Mouse (Mus musculus): Measurements from ENCODE around the gene Lrfn2.

The Lrfn2 gene

DNA sequence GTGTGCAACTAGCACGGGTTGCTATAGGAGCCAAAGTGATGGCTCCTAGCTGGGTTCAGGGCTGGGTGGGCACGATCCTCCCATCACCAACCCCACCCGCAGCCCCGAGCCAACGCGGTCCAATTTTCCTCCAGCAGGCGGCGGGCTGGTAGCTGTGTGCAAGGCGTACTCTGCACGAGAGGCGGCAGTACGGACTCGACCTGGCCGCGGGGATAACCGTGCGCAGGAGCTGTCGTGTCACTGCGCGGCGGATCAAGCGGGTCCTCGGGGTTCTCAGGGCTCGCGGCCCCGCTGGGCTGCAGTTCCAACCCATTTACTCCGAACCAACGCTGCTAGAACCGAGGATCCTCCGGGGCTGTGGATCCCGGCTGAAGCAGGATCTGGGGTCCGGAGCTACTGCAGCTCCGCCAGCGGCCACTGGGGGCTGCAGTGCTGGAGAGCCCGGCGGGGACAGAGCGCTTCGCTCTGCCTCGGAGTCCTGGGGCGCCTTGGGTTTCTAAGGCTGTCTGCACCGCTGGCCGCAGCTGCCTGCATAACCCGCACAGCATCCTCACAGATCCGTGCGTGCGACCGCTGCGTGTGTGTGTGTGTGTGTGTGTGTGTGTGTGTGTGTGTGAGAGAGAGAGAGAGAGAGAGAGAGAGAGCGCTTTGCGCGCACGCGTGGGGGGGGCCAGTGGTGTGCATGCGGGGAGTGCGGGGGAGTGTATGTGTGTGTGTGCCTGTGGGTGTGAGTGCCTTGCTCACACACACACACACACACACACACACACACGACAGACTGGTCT is at the start of gene Lrfn2:
Gene Lrfn2, plus strand, starts transcription at position 759 of the 785 bp plus-strand sequence.
- DNase-seq, result peak; percentile 89 to 90

DNA sequence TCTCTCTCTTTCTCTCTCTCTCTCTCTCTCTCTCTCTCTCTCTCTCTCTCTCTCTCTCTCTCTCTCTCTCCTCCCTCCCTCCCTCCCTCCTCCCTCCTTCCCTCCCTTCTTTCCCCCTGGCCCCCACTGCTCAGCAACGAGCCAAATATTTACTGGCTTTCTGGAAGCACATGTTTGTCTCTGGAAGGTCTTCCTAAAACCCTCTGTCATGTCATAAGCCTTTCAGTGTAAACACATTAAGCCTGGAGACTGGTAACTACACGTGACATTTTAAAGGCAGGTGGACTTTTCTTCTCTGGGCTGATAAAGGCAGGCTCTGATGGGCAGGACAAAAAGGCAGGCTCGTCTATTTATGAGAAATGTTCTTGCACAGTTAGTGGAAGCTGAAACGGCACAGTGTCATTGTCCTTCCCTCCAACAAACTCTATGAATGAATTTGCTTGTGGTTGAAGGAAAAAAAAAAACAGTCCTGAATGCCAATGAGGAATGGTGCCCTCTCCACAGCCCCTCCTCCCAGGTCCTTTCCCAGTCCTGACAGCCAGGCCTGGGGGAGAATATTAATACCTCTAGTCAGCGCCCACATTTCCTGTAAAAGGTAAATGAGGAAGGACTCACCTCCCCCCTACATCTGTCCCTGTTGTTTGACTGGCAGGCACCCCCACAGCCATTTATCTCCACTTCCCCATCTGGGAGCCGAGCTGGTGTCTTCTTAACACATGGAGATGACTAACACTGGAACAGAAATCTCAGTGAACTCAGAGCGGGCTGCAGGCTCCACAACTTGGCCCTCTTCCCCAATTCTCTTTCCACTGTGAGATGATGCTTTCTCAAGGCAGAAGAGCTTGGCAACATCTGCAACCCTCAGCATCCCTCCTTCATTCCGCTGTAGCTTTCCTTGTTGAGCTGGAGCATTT is 44.5 kb upstream of the Lrfn2 start:
- DNase-seq, result no peak

DNA sequence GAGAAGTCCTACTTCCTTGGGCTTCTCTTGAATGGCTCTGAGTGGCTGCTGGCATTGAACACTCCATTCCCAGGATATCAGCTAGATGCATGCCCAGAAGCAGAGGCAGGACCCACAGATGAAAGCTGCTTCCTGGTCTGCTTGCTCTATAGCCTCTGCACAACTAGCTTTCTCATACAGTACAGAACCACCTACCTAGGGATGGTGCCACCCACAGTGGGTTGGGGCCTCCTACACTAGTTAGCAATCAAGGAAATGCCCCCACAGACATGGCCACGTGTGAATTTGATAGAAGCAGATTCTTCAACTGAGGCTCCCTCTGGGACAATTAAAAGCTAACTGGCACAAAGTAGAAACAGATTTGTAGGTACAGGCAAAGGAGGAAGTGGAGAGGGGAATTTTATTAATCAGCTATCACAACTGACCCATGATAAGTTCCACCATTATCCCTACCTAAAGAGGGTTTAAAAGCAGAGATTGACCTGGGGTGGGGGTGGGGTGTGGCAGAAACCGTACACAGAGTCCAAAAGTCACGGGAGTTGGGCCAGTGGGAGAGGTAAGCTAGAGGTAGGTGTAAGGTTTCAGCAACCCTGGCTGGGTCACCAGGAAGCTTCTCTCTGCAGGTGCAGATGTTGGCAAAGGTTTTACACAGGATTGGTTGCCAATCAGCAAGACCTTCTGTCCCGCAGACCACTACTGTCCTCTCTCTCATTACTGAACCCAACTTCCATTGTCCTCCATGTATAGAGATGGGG is 26.7 kb upstream of the Lrfn2 start:
- DNase-seq, result no peak

DNA sequence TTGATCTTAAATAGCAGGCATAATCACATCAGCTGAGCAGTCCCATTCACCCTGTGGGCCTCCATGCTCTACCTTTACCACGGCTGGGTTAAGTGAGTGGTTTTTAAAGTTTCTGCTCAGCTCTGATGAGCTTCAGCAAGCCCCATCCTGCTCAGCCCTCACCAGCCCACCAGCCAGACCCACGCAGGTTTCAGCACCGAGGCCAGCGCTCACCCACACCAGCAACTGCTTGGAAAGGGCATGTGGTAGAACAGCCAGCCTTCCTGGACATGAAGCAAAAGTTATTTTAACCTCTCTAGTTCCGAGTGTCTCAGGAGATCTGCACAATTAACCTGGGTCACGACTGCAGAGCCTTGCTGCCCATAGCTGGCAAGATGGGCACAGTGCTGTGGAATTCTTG is 18.7 kb upstream of the Lrfn2 start:
- no peak for DNase-seq

DNA sequence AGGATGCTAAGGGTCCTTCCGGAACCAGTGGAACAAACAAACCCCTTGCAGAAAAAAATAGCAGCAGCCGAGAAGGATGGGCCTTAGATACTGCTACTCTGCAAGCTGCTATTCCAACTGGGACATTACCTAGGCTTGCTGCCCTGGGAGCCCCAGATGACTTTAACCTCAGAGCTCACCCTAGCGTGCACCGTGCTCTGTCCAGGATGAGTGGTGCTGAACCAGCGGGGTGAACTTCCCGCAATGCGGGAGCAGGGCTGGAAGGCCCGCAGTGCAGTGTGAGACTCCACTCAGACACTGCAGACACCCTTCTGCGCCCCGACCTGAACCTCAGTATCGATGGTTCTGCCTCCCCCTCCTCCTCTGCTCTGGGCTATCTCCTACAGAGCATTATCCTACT is 14.8 kb upstream of the Lrfn2 start:
- DNase-seq, result no peak

DNA sequence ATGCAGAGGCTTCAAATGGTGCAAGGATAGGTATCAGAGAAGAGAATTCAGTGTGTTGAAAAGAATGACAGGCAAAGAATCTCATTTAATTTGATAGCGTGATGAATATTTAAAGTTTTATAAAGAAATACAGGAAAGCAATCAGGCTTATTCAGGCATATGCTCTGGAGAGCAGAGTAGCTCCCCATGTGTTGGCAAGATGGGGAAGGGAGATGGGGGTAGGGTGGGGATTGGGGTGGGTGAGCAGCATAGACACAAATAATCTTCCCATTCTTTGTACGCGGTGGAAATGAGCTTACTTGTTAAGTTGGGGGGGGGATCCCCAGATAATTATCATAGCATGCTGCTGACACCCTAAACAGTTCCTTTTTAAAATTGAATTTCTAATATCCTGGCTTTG is 13.7 kb upstream of the Lrfn2 start:
- DNase-seq, result no peak

DNA sequence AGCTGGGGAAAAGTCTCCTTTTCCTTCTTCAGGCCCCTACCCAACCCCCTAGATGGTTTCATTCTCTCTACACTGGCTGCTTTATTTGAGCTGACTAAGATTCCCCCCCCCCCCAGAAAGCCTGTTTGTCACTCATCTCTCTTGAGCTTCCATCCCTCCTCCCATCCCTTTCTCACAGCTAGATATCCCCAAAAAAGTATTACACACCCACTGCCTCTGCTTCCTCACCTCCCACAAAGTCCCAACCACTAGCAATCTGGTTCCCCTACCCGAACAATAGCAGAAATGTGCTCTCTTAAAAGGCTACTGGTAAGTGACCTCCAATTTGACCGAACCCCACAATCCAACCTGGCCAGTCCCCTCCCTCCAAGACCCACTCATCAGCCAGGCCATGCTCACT is 9.3 kb upstream of the Lrfn2 start:
- no peak for DNase-seq

DNA sequence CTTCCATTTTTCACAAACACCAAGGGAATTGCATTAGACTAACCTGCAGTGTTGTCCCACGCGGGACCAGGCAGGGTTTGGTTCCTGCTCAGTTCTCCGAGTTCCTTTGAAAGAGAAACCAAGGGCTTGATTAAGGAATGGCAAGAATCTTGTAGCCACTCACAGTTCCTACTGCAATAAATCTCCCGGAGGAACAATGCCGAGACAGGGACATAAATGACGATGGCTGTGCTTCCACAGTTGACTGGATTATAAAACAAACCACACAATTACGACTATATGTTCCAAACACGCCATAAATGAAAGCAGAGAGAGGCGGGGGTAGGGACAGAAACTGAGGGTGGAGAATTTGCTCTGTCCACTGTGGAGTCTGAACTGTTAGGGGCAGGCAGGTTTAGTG is 6.8 kb upstream of the Lrfn2 start:
- no peak for DNase-seq

DNA sequence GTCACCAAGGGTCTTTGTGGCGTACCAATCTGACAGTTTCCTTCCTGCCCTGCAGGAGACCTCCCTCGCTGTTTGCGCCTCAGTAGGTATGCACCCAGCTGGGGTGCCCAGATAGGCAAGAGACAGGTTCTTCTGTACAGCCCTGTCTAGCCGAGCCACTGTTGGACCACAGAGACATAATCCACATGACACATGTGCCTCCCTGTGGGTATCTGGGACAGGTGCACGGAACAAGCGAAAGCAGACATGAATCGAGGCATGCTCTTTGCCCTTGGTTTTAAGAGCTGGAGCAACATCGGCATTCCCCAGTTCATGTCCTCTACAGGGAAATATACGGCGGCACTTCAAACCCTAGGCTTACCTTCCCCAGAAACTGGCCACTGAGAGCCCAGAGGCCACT is 1.2 kb upstream of the Lrfn2 start:
- peak in 1 of 2 experiments; percentile 21 for DNase-seq

DNA sequence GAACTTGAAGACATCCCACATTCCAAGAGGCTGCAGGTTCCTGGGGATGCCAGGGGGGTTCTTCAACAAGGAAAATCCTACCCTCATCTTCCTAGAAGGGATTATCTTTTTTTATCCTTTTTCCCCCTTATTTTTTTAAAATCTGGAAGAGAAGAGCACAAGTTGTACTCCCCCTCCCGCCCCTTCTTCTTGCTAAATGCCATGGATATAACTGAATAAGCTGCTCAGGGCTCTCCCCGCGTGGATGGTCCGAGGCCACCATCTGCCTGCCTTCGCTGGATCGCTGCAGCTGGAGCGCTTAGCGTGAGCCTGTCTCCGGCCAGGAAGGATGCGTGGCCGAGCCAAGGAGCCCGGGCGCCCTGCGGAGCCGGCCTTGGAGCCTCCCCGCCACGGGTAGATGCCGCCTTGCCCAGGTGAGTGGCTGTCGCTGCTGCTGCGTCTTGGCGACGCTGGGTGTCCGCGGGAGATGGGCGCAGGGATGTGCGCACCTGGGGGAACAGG is 277 bp downstream of the Lrfn2 start:
- DNase-seq, result peak; percentile 29 to 41

DNA sequence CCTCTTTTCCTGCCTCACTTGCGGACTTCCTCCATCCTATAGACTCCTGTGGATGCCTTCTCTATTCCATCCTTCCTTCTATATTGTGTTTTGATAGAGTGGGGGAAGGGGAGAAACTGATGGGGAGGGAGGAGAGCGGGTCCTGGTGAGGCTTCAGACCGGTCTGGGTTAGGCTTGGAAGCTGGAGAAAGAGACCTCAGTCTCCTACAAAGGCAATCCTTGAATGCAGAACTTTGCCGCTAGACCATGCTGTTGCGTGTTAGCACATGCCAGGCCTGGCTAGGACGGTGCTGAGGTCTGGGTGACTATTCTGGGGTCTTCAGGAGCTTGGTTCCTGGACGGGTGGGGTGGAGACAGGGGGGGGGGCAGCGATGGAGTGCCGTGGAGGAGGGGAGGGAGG is 737 bp downstream of the Lrfn2 start:
- no peak for DNase-seq

DNA sequence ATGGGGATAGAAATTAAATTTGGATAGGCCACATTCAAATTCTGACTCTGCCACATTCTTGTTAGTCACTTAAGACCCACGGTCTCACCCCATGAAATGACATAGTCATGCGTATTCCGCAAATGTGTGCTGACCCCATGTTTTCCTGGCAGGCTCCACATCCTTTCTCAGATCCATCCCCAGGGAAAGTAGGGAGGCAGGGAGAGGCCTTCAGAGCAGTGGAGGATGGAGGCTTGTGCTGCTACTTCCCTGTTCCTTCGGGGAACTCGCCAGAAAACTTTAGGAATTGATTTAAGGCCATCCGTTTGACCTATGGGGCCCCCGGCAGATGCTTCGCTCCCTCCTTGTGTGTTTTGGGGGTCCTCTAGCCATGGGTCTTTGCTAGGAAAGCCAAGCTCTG is 3.0 kb downstream of the Lrfn2 start:
- no peak for DNase-seq

DNA sequence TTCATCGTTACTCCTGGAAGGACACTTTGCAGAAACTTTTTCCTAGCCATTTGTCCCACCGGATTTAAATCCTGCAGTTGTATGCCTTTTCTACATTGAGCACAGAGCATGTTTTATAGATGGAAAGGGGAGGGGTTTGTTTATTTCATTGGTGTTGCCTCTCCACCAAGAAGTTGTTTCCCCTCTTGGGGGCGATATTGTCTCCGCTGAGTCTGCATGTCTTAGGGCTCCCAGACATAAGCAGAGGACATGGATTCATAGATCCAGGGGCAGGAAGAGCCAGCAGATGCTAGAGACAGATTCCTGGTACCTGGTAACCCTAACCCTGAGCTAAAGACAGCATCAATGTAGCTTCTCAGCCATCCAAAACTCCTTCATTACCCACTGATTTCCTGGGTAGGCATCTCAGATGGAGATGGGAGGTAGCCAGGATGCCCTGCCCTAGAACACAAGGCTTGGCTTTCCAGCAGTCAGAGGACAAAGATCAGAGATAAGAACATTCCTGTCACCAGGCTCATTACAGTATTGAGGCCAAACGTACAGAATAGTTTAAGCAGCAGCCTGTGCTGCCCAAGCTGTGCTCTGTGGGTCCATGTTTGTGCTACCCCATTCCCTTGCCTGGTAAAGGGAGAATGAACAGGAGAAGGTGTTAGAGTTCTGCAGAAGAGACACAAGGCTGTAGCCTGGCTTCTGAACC is 4.4 kb downstream of the Lrfn2 start:
- DNase-seq, result no peak

DNA sequence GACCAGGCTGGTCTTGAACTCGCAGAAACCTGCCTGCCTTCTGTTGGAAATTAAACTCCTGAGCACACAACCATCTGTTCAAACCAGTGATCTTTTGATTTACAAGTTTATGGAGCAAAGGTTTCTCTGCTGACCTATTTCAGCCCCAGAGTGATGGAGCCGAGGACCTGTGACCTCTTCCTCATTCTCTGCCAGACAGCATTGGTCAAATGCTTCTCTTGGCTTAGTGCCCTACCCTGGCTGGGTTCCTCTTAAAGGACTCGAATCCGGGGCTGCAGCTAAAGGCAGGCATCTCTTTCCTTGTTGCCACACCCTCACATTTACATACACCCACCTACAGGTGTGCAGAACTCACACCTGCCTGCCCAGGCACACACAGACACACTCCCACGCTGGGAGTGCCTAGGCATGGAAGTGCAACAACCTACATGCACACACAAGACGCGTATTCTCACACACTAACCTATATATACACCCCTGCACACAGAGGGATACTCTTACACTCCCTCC is 6.6 kb downstream of the Lrfn2 start:
- DNase-seq, result peak in 1 of 2 experiments; percentile 43

DNA sequence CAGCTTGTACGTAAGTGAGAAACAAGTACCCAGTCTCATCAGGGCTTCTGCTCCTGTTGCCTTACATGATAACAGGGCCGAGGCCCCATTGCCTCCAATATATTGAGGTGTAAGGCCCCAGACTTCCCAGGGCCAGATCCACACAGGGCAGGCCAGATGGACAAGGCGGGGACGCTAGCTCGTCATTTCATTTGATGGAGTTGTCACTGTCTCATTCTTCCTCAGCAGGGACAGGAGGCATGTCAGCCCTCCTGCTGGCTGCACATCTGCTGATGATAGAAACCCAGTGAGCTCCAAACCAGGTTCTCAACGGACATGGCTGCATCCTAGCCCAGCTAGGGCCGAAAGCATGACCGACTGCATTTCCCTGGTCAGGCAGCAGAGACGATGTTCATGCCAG is 14.1 kb downstream of the Lrfn2 start:
- peak; percentile 80 to 86 for DNase-seq

DNA sequence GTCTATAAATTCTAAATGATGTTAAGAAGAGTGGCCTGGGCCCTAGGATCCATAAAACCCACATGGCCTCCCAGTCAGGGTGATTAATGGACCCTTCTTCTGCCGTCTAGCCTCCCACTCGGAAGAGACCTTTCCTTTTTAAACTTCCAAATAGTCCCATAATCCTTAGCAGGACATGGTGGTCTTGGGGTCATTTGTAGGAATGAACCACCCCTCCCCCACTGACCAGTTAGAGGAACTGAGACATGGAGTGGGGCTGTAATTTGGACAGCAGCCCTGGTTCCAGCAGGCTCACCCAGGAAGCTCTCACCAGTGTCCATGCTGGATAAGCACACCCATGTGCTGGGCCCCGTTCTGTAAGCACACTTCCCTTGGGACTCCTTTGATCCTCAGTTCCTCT is 14.6 kb downstream of the Lrfn2 start:
- DNase-seq, result no peak

DNA sequence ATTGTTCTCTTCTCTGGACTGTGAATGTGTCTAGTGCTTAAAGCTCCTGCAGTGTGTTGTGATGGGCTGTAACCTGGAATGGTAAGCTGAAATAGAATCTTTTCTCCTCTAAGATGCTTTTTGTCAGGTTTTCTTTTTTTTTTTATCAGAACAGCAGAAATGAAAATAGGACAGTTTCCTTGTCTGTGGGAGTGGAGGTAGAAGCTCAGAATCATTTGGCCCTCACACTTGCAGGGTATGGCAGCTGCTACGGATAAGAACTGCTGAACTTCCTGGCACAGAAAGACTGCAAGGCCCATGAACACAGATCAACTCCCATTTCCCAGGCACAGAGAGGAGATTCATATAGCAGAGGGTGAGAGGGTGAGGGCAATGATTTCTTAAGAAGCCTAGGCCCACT is 19.1 kb downstream of the Lrfn2 start:
- no peak for DNase-seq

DNA sequence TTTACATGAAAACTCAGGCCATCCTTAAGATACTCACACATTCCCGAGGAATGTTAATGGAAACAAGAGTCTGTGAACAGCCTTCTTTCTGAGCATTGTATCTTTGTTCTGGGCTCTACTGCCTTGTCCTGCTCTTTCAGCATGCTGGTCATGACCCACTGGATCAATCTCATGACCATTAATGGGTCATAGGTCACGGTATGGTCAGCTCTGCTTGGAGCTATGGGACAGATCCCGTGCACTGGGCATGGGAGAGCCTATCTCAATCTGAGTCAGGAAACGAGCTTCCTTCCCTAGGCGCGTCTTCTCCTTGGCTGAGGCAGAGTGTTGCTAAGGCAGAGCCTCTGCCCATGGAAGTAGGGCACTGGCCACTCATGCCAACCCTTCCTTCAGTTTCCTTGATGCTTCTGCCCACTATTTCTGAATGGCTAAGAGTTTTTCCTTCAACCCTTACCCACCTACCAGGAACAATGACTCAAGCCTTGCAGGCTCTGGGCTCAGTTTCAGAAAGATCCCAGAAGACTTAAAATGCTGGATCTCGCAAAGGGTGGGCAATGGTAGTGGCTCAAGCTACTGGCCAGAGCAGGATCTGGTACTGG is 24.0 kb downstream of the Lrfn2 start:
- DNase-seq, result no peak

DNA sequence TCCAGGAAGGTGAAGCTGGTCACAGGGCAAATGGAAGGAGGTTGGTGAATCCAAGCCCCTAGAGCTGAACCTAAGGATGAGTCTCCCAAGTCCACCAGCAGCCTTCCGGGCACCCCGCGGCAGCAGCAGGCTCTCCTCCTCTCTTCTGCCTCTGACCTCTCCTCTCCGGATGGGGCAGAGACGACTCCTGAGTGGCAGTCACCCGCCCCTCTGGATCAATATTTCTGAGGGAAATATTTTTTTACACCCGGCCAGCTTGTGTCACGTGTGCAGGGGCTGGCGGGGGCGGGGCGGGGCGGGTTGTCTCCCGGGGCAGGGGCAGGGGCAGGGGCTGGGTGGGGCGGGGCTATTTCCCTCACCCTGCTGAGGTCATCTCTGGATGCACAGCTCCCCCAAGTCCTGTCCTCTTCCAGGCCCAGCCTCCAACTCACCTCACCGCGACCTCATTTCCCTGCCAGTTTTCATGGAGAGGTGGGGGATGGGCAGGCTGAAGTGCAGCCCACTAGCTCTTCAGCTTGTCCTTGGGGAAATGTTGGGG is 28.1 kb downstream of the Lrfn2 start:
- no peak for DNase-seq

DNA sequence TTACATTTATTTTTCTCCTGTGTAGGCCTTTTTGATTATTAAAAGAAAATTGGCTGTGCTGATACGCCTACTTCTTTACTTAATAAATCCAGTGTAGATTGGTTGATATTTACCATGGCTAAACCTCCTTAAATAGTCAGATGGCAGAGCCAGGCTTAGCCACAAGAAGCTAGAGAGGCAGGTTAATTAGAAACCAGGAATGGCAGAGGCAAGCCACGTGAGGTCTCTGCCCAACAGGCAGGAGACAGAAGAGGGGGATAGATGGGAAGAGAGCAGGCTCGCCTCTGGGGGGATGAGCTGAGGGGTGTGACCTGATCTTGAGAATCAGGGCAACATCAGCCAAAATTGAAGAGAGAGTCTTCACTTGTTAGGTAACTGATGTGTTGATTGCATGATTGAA is 30.5 kb downstream of the Lrfn2 start:
- no peak for DNase-seq

DNA sequence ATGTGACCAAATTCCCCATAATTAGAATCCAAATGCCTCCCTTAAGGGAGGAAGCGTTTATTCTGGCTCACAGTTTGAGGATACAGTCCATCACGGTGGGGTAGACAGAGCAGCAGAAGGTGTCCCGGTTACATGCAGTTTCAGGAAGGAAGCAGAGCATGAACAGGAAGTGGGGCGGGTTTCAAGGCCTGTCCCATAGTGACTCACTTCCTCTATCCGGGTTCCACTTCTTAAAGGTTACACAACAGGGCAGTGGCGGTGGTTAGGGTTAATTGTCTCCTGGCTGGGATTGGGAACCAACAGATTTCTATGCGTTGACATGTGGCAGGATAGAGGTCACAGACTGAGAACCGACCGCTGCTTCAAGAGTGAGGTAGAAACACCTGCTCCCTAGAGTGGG is 31.6 kb downstream of the Lrfn2 start:
- no peak for DNase-seq

DNA sequence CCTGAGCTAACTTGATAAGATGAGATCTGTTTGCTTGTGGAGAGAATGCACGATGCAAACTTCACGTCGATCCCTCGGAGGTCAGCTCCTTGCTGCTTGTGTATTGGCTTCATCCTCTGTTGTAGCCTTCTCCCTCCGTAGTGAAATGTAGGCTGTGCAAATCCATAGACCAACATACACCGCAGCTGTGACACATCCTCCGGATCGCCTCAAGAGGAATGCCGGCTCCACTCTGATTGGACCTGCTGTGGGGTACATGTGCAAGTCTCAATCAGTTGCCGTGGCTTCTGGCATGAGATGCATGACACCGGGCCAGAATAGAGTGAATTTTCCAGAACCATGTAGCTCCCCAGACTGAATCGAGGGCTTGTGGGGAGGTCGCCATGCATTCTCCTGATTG is 36.1 kb downstream of the Lrfn2 start:
- DNase-seq, result no peak
